Comparison of ENCODE assay signal across 9 mouse cellular contexts in the genomic region with DNA sequence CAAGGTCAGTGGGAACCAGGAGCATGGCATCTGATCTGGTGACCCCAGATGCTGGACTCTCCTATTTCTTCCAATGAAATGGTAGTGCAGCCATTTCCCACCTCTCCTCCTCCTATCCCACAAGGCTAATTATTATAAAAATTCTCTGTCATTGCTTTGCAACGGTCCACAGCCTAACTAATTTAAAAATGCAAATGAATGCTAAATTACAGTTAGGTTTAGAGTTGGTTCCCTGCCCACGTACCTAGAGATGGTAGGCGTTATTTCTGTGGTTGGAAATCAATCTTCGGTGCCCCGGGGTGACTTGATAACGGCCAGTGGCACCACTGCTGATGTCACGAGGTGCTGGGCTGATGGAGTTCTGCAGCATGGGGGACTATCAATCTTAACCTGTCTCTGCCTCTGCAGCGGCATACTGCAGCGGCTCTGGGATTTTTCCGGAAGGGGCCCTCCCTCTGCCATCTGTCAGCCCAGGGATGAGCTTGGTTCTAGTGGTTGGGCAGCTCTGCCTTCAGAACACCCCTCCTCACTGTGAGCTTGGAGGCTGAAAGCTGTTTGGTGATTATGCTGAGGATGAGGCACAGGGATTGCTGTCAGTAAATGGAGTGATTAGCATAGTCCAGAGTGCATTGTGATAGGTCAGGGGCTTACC.
DNase-seq lines count a peak whose midpoint lies in the region; ATAC-seq lines count a peak whose summit lies in the region.
"Had no signal": no experiment of that assay in that cellular context is flagged by ENCODE, and none has a peak within 500 bp of the region (broad histone marks: within the 10 kb centered on the region; RNA-seq: fewer than 3 reads in every experiment).

No protein-coding gene starts in this region.

- 49% methylated on average over 10 of the region's 10 CpGs for WGBS in hindbrain, embryonic 11.5 days
- WGBS in heart, embryonic 10.5 days: 42% methylated on average over 10 of the region's 10 CpGs

- H3K4me1 ChIP-seq in hindbrain, embryonic 11.5 days (replicated peaks; ENCODE audit: control insufficient read depth, insufficient read depth, low read length): no peaks in the 10 kb centered on the region
- peaks cover 7% of the 10 kb centered on the region; the same call in 1 of the 2 replicates for H3K4me1 ChIP-seq in heart, embryonic 10.5 days

- no peaks in the 10 kb centered on the region for H3K36me3 ChIP-seq in hindbrain, embryonic 11.5 days (ENCODE audit: control insufficient read depth, insufficient read depth, low read length)
- H3K36me3 ChIP-seq in heart, embryonic 10.5 days: no peaks in the 10 kb centered on the region

- H3K27ac ChIP-seq in hindbrain, embryonic 11.5 days (ENCODE audit: low read depth, low read length): 0 out of 2 replicates have a peak overlapping the region, but pooled peaks have one; percentile 18
- H3K27ac ChIP-seq in heart, embryonic 10.5 days: no peak overlapping the region

- H3K9ac ChIP-seq in hindbrain, embryonic 11.5 days (ENCODE audit: low read depth, low read length): no peak overlapping the region

- no peak overlapping the region for H3K4me3 ChIP-seq in hindbrain, embryonic 11.5 days (ENCODE audit: low read depth, low read length)
- no peak overlapping the region for H3K4me3 ChIP-seq in heart, embryonic 10.5 days

- peak; percentile 17 for DNase-seq in embryo, embryonic 11 days
- peak; percentile 44 for DNase-seq in hindbrain, embryonic 11.5 days (ENCODE audit: low spot score)
- DNase-seq in layer of hippocampus, postnatal 25 days (ENCODE audit: extremely low spot score in 1 of 2, low spot score in 1 of 2): peak; percentile 15 to 31
- DNase-seq in retina, adult 2 months (ENCODE audit: low read depth, low spot score): peak; percentile 29
- DNase-seq in heart, embryonic 10.5 days (ENCODE audit: low spot score): no peak
- no peak for DNase-seq in thymus, postnatal 25 days
- no peak for DNase-seq in adrenal gland, postnatal 25 days
- DNase-seq in gastrocnemius, adult 8-10 months (ENCODE audit: low spot score in 2 of 2): no peak
- DNase-seq: kidney, adult 9 months had no signal

- H3K27me3 ChIP-seq in hindbrain, embryonic 11.5 days (ENCODE audit: control insufficient read depth, insufficient read depth, low read length): no peaks in the 10 kb centered on the region
- no peaks in the 10 kb centered on the region for H3K27me3 ChIP-seq in heart, embryonic 10.5 days (ENCODE audit: insufficient read depth, poor library complexity, severe bottlenecking)

- no peaks in the 10 kb centered on the region for H3K9me3 ChIP-seq in hindbrain, embryonic 11.5 days (ENCODE audit: control insufficient read depth, low read length)
- no peaks in the 10 kb centered on the region for H3K9me3 ChIP-seq in heart, embryonic 10.5 days

- ATAC-seq in hindbrain, embryonic 11.5 days (ENCODE audit: low FRiP score): peak; percentile 60

- no peak overlapping the region for H3K4me2 ChIP-seq in hindbrain, embryonic 11.5 days (replicated peaks; ENCODE audit: low read depth, low read length)

Comparison
In these comparisons a context has a peak if more than half of its experiments do, and no peak if none do; other contexts are left out.
1. DNase-seq: peak in embryo, embryonic 11 days (single experiment), hindbrain, embryonic 11.5 days (single experiment), layer of hippocampus, postnatal 25 days (2 of 2) and retina, adult 2 months (single experiment); none in heart, embryonic 10.5 days (single experiment), thymus, postnatal 25 days (single experiment), adrenal gland, postnatal 25 days (single experiment) and gastrocnemius, adult 8-10 months (0 of 2).